Mouse (Mus musculus): ENCODE results near the gene Twist1. TPM values are rescaled to one million over a fixed set of nuclear protein-coding genes. Genes with fewer than 3 reads are reported as not detected.

Twist1 gene
- polyA plus RNA-seq, 1 experiment from 2014 or later = 2.4 TPM

GRCm38 (mm10) chr12:33968898-33969178 lies 11.4 kb downstream of the Twist1 start:
- peaks cover 19% of the 10 kb centered on the region for H3K4me1 ChIP-seq (replicated peaks)
- H3K9ac ChIP-seq = no peak overlapping the region
- no peak overlapping the region for H3K27ac ChIP-seq
- peaks cover 95% of the 10 kb centered on the region for H3K27me3 ChIP-seq
- ATAC-seq (ENCODE audit: low FRiP score) = no peak
- no peaks in the 10 kb centered on the region for H3K36me3 ChIP-seq
- H3K4me3 ChIP-seq = no peak overlapping the region
- WGBS = 4% methylated on average over 4 of the region's 4 CpGs
- no peak overlapping the region for H3K4me2 ChIP-seq
- no peaks in the 10 kb centered on the region for H3K9me3 ChIP-seq

GRCm38 (mm10) chr12:33980159-33980558 lies 22.7 kb downstream of the Twist1 start:
- Histone ChIP-seq H3K36me3 (no peaks in the 10 kb centered on the region), H3K9ac (no peak overlapping the region), H3K4me1 (replicated peaks) (no peaks in the 10 kb centered on the region), H3K27ac (no peak overlapping the region), H3K4me3 (no peak overlapping the region), H3K9me3 (no peaks in the 10 kb centered on the region), H3K27me3 (no peaks in the 10 kb centered on the region; the same call in 1 of the 2 replicates), H3K4me2 (no peak overlapping the region)
- WGBS = 78% methylated on average over 4 of the region's 4 CpGs
- ATAC-seq (ENCODE audit: low FRiP score) = no peak

- H3K4me3 ChIP-seq = no peak overlapping the region
- H3K27ac ChIP-seq = no peak overlapping the region
- H3K27me3 ChIP-seq = no peaks in the 10 kb centered on the region; the same call in 1 of the 2 replicates
- WGBS = 28% methylated on average over 7 of the region's 7 CpGs
- no peaks in the 10 kb centered on the region for H3K4me1 ChIP-seq (replicated peaks)
- no peak overlapping the region for H3K9ac ChIP-seq
- no peaks in the 10 kb centered on the region for H3K9me3 ChIP-seq
- no peak for ATAC-seq (ENCODE audit: low FRiP score)
- no peak overlapping the region for H3K4me2 ChIP-seq
- no peaks in the 10 kb centered on the region for H3K36me3 ChIP-seq
Measured at GRCm38 (mm10) chr12:33981433-33981832, 24.0 kb downstream of the Twist1 start.

- H3K27me3 ChIP-seq = no peaks in the 10 kb centered on the region
- H3K9ac ChIP-seq = no peak overlapping the region
- WGBS = 87% methylated on average over 3 of the region's 3 CpGs
- no peak overlapping the region for H3K4me3 ChIP-seq
- ATAC-seq (ENCODE audit: low FRiP score) = no peak
- H3K4me1 ChIP-seq (replicated peaks) = no peaks in the 10 kb centered on the region
- H3K36me3 ChIP-seq = no peaks in the 10 kb centered on the region
- no peak overlapping the region for H3K27ac ChIP-seq
- no peaks in the 10 kb centered on the region for H3K9me3 ChIP-seq
- H3K4me2 ChIP-seq = no peak overlapping the region
Measured at GRCm38 (mm10) chr12:33993127-33993526, 35.7 kb downstream of the Twist1 start.

Other genes with a start within 250 kb of the Twist1 start
- gene Ferd3l, start 29.2 kb upstream of the Twist1 start, polyA plus RNA-seq (2015; fragmentation: Nextera tagmentation; extraction: Ambion mirVana) = 1.1 and 2.2 TPM in 2 replicates